Mouse (Mus musculus) heart, adult 2 months (tissue): ENCODE results near the gene Rbpj. TPM values are rescaled to one million over a fixed set of nuclear protein-coding genes. Genes with fewer than 3 reads are reported as not detected.

ENCODE experiments used
- DNase-seq, 2 experiments: peaks; one replicate each; pipeline ENCODE4 v3.0.0; 2021
- H3K27ac ChIP-seq: fragments of 200-600 bp; 2 replicates; pipeline ENCODE4 v1.8.1; 2022
- H3K27me3 ChIP-seq: fragments of 200-500 bp; 2 replicates; pipeline ENCODE4 v1.6.1; 2012; ENCODE audit warnings: mild to moderate bottlenecking, low read length, inconsistent platforms, mixed read lengths; ENCODE audit not compliant: control insufficient read depth, insufficient read depth
- H3K36me3 ChIP-seq: fragments of 200-500 bp; 2 replicates; pipeline ENCODE4 v1.6.1; 2012; ENCODE audit warnings: low read length, inconsistent platforms; ENCODE audit not compliant: control insufficient read depth, insufficient read depth
- H3K4me1 ChIP-seq: fragments of 200-500 bp; 2 replicates; pipeline ENCODE4 v1.6.1; 2011; ENCODE audit warnings: low read length; ENCODE audit not compliant: control insufficient read depth, insufficient read depth
- H3K4me3 ChIP-seq: fragments of 200-600 bp; 2 replicates; pipeline ENCODE4 v1.8.1; 2022
- H3K79me2 ChIP-seq: fragments of 200-500 bp; replicated peaks from 2 replicates; pipeline ENCODE4 v1.6.1; 2012; ENCODE audit warnings: mild to moderate bottlenecking, inconsistent platforms, low read length, moderate library complexity, mixed read lengths; ENCODE audit not compliant: control insufficient read depth, insufficient read depth
- H3K9ac ChIP-seq: fragments of 200-500 bp; 2 replicates; pipeline ENCODE4 v1.6.1; 2012; ENCODE audit warnings: low read depth, mild to moderate bottlenecking, control low read depth, inconsistent platforms, low read length, mixed read lengths
- CTCF ChIP-seq: fragments of 200-600 bp; IDR thresholded peaks from 2 replicates; pipeline ENCODE4 v1.8.1; 2022; ENCODE audit warnings: antibody characterized with exemption, mild to moderate bottlenecking, moderate library complexity
- EP300 ChIP-seq: fragments of 200-500 bp; IDR thresholded peaks from 2 replicates; pipeline ENCODE4 v1.6.1; 2011; ENCODE audit warnings: low read depth, low read length, control low read depth; ENCODE audit not compliant: insufficient read depth
- POLR2A ChIP-seq: fragments of 200-500 bp; IDR thresholded peaks from 2 replicates; pipeline ENCODE4 v1.6.1; 2011; ENCODE audit warnings: mild to moderate bottlenecking, low read depth, low read length, control low read depth; ENCODE audit not compliant: insufficient read depth
- WGBS: fragments of 180-500 bp; shearing (Covaris S2); methylation state at CpG from one replicate; pipeline ENCODE4 v1.1.7; 2018; 5-methylcytosine and 5-hydroxymethylcytosine counted together
- intact Hi-C: fragments of 180-260 bp; cut with DNase I; formaldehyde crosslinking; loops from one replicate; pipeline ENCODE4 v1.15.1; 2025
- polyA plus RNA-seq: library from polyadenylated mRNA; depleted of rRNA; stranded (reverse); fragments of >200 nt; gene quantifications from 2 replicates; pipeline ENCODE4 v1.2.3, GENCODE M21; 2012
- total RNA-seq, 2 experiments: library from RNA; stranded (reverse); gene quantifications; 2 replicates each; pipeline ENCODE4 v1.2.3; 2021

Gene Rbpj
- total and polyA plus RNA-seq, 3 experiments: 13.5 to 29.6 (median 22.1) TPM

GRCm38 (mm10) chr5:53529846-53530245 lies 63.9 kb downstream of the Rbpj start:
- no peaks in the 10 kb centered on the region for H3K36me3 ChIP-seq
- H3K79me2 ChIP-seq: no peaks in the 10 kb centered on the region
- no peak overlapping the region for H3K9ac ChIP-seq
- peak in 1 of 2 experiments; percentile 28 for DNase-seq
- no peaks in the 10 kb centered on the region for H3K4me1 ChIP-seq
- no peaks in the 10 kb centered on the region for H3K27me3 ChIP-seq
- no peak overlapping the region for H3K27ac ChIP-seq
- 88% methylated on average over 1 of the region's 1 CpGs for WGBS
- intact Hi-C loops: no loop called here
- H3K4me3 ChIP-seq: no peak overlapping the region
- TF ChIP-seq EP300: no peak
- no peak for TF ChIP-seq POLR2A
- no peak for TF ChIP-seq CTCF

- Histone ChIP-seq H3K4me3 (no peak overlapping the region), H3K79me2 (no peaks in the 10 kb centered on the region), H3K27ac (no peak overlapping the region), H3K36me3 (no peaks in the 10 kb centered on the region), H3K27me3 (no peaks in the 10 kb centered on the region), H3K4me1 (no peaks in the 10 kb centered on the region), H3K9ac (no peak overlapping the region)
- intact Hi-C loops: no loop called here
- 63% methylated on average over 12 of the region's 12 CpGs for WGBS
- TF ChIP-seq POLR2A (no peak), EP300 (no peak), CTCF (no peak)
- no peak for DNase-seq
These were observed 69.1 kb downstream of the Rbpj start for GRCm38 (mm10) chr5:53535096-53535495.

GRCm38 (mm10) chr5:53536635-53537554 lies 70.9 kb downstream of the Rbpj start:
- H3K4me3 ChIP-seq: no peak overlapping the region
- 68% methylated on average over 12 of the region's 12 CpGs for WGBS
- no peak for TF ChIP-seq EP300
- TF ChIP-seq POLR2A: no peak
- TF ChIP-seq CTCF: no peak
- H3K4me1 ChIP-seq: no peaks in the 10 kb centered on the region
- H3K9ac ChIP-seq: no peak overlapping the region
- peak in 1 of 2 experiments; percentile 20 for DNase-seq
- H3K27me3 ChIP-seq: no peaks in the 10 kb centered on the region
- no peaks in the 10 kb centered on the region for H3K36me3 ChIP-seq
- H3K27ac ChIP-seq: no peak overlapping the region
- H3K79me2 ChIP-seq: no peaks in the 10 kb centered on the region
- intact Hi-C loops: no loop called here

GRCm38 (mm10) chr5:53539860-53540633 lies 74.1 kb downstream of the Rbpj start:
- intact Hi-C loops: no loop called here
- H3K27ac ChIP-seq: peak overlapping the region; percentile 36

GRCm38 (mm10) chr5:53542073-53542472 lies 76.1 kb downstream of the Rbpj start:
- TF ChIP-seq CTCF: no peak
- no peak for TF ChIP-seq POLR2A
- TF ChIP-seq EP300: no peak
- H3K27me3 ChIP-seq: no peaks in the 10 kb centered on the region
- H3K4me1 ChIP-seq: peaks cover 1% of the 10 kb centered on the region
- no peak overlapping the region for H3K27ac ChIP-seq
- intact Hi-C loops: no loop called here
- 56% methylated on average over 1 of the region's 1 CpGs for WGBS
- H3K4me3 ChIP-seq: no peak overlapping the region
- H3K36me3 ChIP-seq: no peaks in the 10 kb centered on the region
- no peak for DNase-seq
- no peak overlapping the region for H3K9ac ChIP-seq
- H3K79me2 ChIP-seq: no peaks in the 10 kb centered on the region

More at GRCm38 (mm10) chr5:53539860-53540633, 74.1 kb downstream of the Rbpj start:
- no peaks in the 10 kb centered on the region for H3K79me2 ChIP-seq
- peak in 1 of 2 experiments; percentile 37 for DNase-seq
- H3K4me3 ChIP-seq: no peak overlapping the region
- H3K36me3 ChIP-seq: no peaks in the 10 kb centered on the region
- no peaks in the 10 kb centered on the region for H3K27me3 ChIP-seq
- 65% methylated on average over 18 of the region's 18 CpGs for WGBS
- H3K9ac ChIP-seq: no peak overlapping the region
- TF ChIP-seq EP300 (no peak), POLR2A (no peak), CTCF (no peak)
- H3K4me1 ChIP-seq: peaks cover 1% of the 10 kb centered on the region
